Mouse (Mus musculus): ENCODE data around the gene Vmn2r12.
"Not testable (repeated sequence)": the region's sequence is repeated elsewhere in the genome, so short reads cannot be mapped to it uniquely, and the experiment has no call there.

The Vmn2r12 gene

DNA sequence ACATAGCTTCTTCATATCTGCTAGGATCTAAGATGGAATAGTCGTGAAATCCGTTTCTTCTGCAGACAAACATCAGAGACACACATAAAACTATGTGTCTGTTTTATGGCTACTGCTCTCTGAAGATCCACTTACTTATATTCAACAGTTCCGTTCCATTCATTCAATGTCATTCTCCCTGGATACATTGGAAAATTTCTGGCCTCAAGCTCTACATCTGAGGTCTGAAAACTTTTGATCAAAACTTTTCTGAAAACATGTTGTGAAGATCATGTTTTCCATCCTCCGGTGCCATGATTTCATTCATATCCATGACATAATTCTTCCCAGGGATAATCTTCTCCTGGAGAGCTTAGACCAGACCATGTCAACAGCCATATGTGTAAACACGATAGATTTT lies at the start of gene Vmn2r12:
Gene Vmn2r12, minus strand, starts transcription at position 101 of the 400 bp plus-strand sequence.
- not testable (repeated sequence) for DNase-seq

DNA sequence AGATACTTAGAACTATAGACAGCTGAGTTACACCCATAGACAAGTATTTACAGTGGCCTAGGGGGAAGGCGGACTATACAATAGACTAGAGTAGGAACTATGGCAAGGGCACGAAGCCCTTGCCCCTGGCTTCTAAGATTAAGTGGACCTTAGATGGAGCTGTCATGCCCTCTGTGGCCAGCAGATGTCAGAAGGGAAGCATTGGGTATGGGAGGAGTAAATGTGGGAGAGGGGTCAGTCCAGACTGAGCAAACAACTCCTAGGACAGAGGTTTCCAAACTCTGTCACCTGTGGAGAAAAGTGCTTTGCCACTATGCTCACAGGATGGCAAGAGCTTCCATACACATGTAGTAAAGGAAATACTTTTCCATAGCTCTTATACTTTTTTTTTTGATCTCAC lies 41.8 kb upstream of the Vmn2r12 start:
- no peak for DNase-seq

DNA sequence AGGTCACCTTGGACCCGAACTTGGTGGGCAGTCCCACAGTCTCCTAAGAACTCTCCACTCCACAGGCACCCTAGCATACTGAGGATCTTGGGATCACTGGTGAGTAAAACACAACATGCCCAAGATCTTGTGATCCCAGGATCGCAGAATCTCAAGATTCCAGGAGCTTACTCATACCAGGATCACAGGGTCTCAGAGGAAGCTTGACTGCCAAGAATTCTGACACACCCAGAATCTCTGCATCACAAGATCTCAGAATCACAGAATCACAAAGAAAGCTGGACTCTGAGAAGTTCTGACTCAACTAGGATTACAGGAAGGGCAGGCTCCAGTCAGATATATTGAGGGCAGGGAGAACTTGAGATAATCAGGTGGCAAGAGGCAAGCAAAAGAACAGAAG lies 39.0 kb upstream of the Vmn2r12 start:
- no peak for DNase-seq

DNA sequence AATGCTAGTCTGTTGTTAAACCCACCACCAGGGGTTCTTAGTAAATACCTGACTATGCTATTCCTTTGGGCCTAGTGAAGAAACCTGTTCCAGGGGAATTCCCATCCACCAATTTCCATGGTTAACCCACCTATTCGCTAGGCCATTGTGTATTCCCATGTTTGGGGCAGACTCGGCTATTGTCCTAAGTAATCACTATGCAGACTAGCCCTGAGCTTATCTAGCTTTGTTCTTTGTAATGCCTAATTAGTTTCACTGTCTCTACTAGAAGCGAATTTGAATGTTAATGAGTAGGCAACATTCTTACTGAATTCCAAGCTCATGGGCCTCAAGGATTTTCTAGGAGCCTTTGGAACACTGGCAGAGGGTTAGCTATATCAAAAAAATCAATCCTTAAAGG lies 1.3 kb downstream of the Vmn2r12 start:
- not testable (repeated sequence) for DNase-seq

DNA sequence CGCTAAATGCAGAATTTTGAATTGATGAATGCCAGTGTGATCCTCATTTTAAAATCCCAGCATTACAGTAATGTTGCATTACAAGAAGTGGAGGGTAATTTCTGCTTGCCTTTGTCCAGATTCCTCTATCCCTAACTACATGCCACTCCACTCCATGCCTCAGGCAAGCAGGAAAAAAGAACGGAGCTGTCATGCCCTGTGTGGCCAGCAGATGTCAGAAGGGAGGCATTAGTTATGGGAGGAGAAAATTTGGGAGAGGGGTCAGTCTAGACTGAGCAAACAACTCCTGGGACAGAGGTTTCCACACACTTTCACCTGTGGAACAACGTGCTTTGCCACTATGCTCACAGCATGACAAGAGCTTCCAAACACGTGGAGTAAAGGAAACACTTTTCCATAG lies 25.7 kb downstream of the Vmn2r12 start:
- DNase-seq, result not testable (repeated sequence)

DNA sequence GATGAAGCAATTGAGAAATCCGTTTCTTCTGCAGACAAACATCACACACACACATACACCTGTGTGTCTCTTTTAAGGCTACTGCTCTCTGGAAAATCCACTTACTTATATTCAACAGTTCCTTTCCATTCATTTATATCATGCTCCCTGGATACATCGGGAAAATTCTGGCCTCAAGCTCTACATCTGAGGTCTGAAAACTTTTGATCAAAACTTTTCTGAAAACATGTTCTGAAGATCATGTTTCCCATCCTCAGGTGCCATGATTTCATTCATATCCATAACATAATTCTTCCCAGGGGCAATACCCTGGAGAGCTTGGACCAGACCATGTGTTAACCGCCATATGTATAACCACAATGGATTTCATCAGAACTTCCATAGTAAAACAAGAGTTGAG lies 38.3 kb downstream of the Vmn2r12 start, which contains the start of gene Vmn2r11:
Gene Vmn2r11, minus strand, starts transcription at position 101 of the 400 bp plus-strand sequence.
- DNase-seq, result not testable (repeated sequence)

DNA sequence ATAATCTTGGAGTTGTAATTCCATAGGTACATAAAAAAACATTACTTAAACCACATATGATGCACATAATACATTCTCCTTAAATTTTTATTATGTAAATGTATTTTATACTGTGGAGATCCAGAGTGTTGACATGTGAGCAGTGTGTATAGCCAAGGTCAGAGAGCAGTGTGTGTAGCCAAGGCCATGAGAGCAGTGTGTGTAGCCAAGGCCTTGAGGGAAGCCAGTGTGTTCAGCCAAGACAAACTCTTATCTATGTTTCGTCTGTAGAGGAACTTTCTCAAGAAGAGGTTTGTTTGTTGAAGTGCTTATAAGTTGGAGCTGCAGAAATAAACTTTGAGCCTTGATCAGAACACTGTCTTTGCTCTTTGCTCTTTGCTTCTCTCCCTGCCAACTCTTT lies 42.5 kb downstream of the Vmn2r12 start:
- no peak for DNase-seq
